Mouse (Mus musculus) forebrain, embryonic 13.5 days (tissue): Measurements from ENCODE around the gene Nupr1. TPM values are rescaled to one million over a fixed set of nuclear protein-coding genes. Genes with fewer than 3 reads are reported as not detected.
"Not testable (repeated sequence)": the region's sequence is repeated elsewhere in the genome, so short reads cannot be mapped to it uniquely, and the experiment has no call there.

ENCODE experiments used
- ATAC-seq: fragments of 200-750 bp; cut with Nextera tagmentation; 2 replicates; pipeline ENCODE4 v1.8.0; 2017
- H3K27ac ChIP-seq: fragments of 300-500 bp; sonication (generic); 2 replicates; pipeline ENCODE4 v1.5.1; 2015; ENCODE audit warnings: inconsistent platforms, mild to moderate bottlenecking, moderate library complexity
- H3K27me3 ChIP-seq: fragments of 300-500 bp; sonication (generic); 2 replicates; pipeline ENCODE4 v1.6.1; 2015; ENCODE audit warnings: mild to moderate bottlenecking, inconsistent platforms
- H3K36me3 ChIP-seq: fragments of 300-500 bp; sonication (generic); 2 replicates; pipeline ENCODE4 v1.6.1; 2015; ENCODE audit warnings: mild to moderate bottlenecking, inconsistent platforms; ENCODE audit not compliant: poor library complexity, severe bottlenecking
- H3K4me1 ChIP-seq: fragments of 300-500 bp; sonication (generic); 2 replicates; pipeline ENCODE4 v1.6.1; 2015; ENCODE audit warnings: inconsistent platforms
- H3K4me2 ChIP-seq: fragments of 300-500 bp; sonication (generic); 2 replicates; pipeline ENCODE4 v1.6.1; 2015; ENCODE audit warnings: inconsistent platforms, mild to moderate bottlenecking, moderate library complexity
- H3K4me3 ChIP-seq: fragments of 300-500 bp; sonication (generic); 2 replicates; pipeline ENCODE4 v1.5.1; 2015; ENCODE audit warnings: mild to moderate bottlenecking, inconsistent platforms
- H3K9ac ChIP-seq: fragments of 300-500 bp; sonication (generic); 2 replicates; pipeline ENCODE4 v1.6.1; 2015; ENCODE audit warnings: mild to moderate bottlenecking, inconsistent platforms
- H3K9me3 ChIP-seq: fragments of 300-500 bp; sonication (generic); replicated peaks from 2 replicates; pipeline ENCODE4 v1.6.1; 2016; ENCODE audit warnings: inconsistent platforms
- WGBS: fragments of 180-500 bp; shearing (Covaris S2); methylation state at CpG from one replicate; pipeline ENCODE4 v1.1.7; 2015; 5-methylcytosine and 5-hydroxymethylcytosine counted together
- polyA plus RNA-seq: library from polyadenylated mRNA; unstranded; fragments of >200 nt; fragmentation: Nextera tagmentation; extraction: Ambion mirVana; gene quantifications from 2 replicates; pipeline ENCODE4 v1.2.1, GENCODE M21; 2015

The Nupr1 gene
- polyA plus RNA-seq, 1 experiment from 2014 or later: 2.5 TPM

- ATAC-seq: no peak
- Histone ChIP-seq H3K9me3 (no peaks in the 10 kb centered on the region), H3K9ac (no peak overlapping the region), H3K4me3 (no peak overlapping the region), H3K4me2 (no peak overlapping the region), H3K36me3 (peaks cover 23% of the 10 kb centered on the region), H3K4me1 (no peaks in the 10 kb centered on the region), H3K27ac (no peak overlapping the region), H3K27me3 (no peaks in the 10 kb centered on the region)
- WGBS: 86% methylated on average over 3 of the region's 3 CpGs
Observed at GRCm38 (mm10) chr7:126659771-126660170, 29.1 kb upstream of the Nupr1 start.

GRCm38 (mm10) chr7:126657522-126657921 lies 26.9 kb upstream of the Nupr1 start:
- 93% methylated on average over 1 of the region's 1 CpGs for WGBS

GRCm38 (mm10) chr7:126655695-126656094 lies 25.0 kb upstream of the Nupr1 start:
- H3K27ac ChIP-seq: no peak overlapping the region
- no peak overlapping the region for H3K4me3 ChIP-seq
- no peaks in the 10 kb centered on the region for H3K9me3 ChIP-seq
- WGBS: 95% methylated on average over 3 of the region's 3 CpGs
- no peaks in the 10 kb centered on the region for H3K36me3 ChIP-seq
- no peak for ATAC-seq
- no peak overlapping the region for H3K9ac ChIP-seq
- no peak overlapping the region for H3K4me2 ChIP-seq
- no peaks in the 10 kb centered on the region for H3K27me3 ChIP-seq
- H3K4me1 ChIP-seq: no peaks in the 10 kb centered on the region

More at GRCm38 (mm10) chr7:126657522-126657921, 26.9 kb upstream of the Nupr1 start:
- peaks cover 2% of the 10 kb centered on the region; the same call in 1 of the 2 replicates for H3K36me3 ChIP-seq
- no peak overlapping the region for H3K27ac ChIP-seq
- H3K9me3 ChIP-seq: no peaks in the 10 kb centered on the region
- no peak overlapping the region for H3K4me3 ChIP-seq
- H3K4me2 ChIP-seq: no peak overlapping the region
- no peaks in the 10 kb centered on the region for H3K27me3 ChIP-seq
- H3K9ac ChIP-seq: no peak overlapping the region
- H3K4me1 ChIP-seq: no peaks in the 10 kb centered on the region
- no peak for ATAC-seq

DNA sequence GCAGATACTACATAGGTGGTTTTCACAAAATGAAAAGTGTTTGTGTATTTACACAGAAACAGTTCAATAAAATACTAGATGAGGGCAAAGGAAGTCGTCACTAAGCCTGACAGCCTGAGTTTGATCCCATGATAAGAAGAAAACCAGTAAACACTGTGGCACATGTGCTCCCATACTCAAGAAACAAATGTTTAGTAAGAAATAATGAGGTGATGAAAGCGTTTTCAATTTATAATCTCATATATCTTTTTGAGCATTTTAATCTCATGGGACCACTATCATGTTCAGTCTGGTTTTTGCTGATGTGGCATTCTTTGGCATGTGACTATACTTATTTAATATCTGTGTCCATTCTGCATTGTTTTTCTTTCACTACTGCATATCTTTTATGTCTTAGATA lies 23.3 kb upstream of the Nupr1 start:
- no peak for ATAC-seq
- Histone ChIP-seq H3K27ac (no peak overlapping the region), H3K4me2 (no peak overlapping the region), H3K9me3 (no peaks in the 10 kb centered on the region), H3K36me3 (no peaks in the 10 kb centered on the region), H3K9ac (no peak overlapping the region), H3K27me3 (no peaks in the 10 kb centered on the region), H3K4me3 (no peak overlapping the region), H3K4me1 (peaks cover 9% of the 10 kb centered on the region)
- WGBS: 85% methylated on average over 2 of the region's 2 CpGs

- Histone ChIP-seq H3K4me2 (no peak overlapping the region), H3K4me1 (peaks cover 12% of the 10 kb centered on the region), H3K27me3 (no peaks in the 10 kb centered on the region), H3K36me3 (no peaks in the 10 kb centered on the region), H3K9me3 (no peaks in the 10 kb centered on the region), H3K9ac (no peak overlapping the region), H3K27ac (no peak overlapping the region), H3K4me3 (no peak overlapping the region)
- no peak for ATAC-seq
- 93% methylated on average over 2 of the region's 2 CpGs for WGBS
Observed at GRCm38 (mm10) chr7:126650852-126651251, 20.2 kb upstream of the Nupr1 start.

GRCm38 (mm10) chr7:126649231-126650051 lies 18.8 kb upstream of the Nupr1 start, which contains the start of gene Sgf29:
Gene Sgf29 (plus strand): TSS chr7:126649309.
- Histone ChIP-seq H3K27me3 (no peaks in the 10 kb centered on the region), H3K9ac (peak within 1 kb of the TSS; percentile 74), H3K36me3 (no peaks in the 10 kb centered on the region), H3K4me2 (peak within 1 kb of the TSS; percentile 75), H3K9me3 (no peaks in the 10 kb centered on the region), H3K27ac (peak within 1 kb of the TSS; percentile 94), H3K4me1 (peaks cover 12% of the 10 kb centered on the region), H3K4me3 (peak within 1 kb of the TSS; percentile 62)
- 1% methylated on average over 57 of the region's 57 CpGs for WGBS
- peak; percentile 98 for ATAC-seq

GRCm38 (mm10) chr7:126648486-126648885 lies 17.8 kb upstream of the Nupr1 start:
- no peak for ATAC-seq
- no peaks in the 10 kb centered on the region for H3K27me3 ChIP-seq
- H3K9ac ChIP-seq: no peak overlapping the region
- 83% methylated on average over 4 of the region's 4 CpGs for WGBS
- peaks cover 12% of the 10 kb centered on the region for H3K4me1 ChIP-seq
- no peaks in the 10 kb centered on the region for H3K9me3 ChIP-seq
- no peak overlapping the region for H3K27ac ChIP-seq
- no peaks in the 10 kb centered on the region for H3K36me3 ChIP-seq
- peak overlapping the region; percentile 62 for H3K4me3 ChIP-seq
- H3K4me2 ChIP-seq: peak overlapping the region; percentile 75

DNA sequence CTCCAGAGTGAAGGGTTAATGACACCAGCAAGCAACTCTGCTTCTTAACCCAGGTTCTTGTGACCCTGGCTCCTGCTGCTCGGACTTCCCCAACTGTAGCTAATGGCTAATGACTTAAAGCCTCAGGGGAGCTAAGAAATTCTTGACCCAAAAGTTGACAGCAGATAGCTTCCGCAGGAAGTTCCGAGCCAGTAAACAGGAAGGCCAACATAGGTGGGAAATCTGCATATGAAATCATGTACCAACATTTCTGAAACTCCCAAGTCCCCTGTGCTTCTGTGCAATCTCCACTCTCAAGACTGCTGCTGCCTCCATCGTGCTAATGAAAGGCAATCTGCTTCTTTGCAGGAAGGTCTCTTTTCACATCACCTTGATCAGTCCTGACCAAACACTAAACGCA lies 15.0 kb upstream of the Nupr1 start:
- no peak overlapping the region for H3K9ac ChIP-seq
- 68% methylated on average over 5 of the region's 5 CpGs for whole genome bisulfite sequencing

GRCm38 (mm10) chr7:126644914-126645313 lies 14.3 kb upstream of the Nupr1 start:
- Histone ChIP-seq H3K9ac (no peak overlapping the region), H3K4me3 (no peak overlapping the region), H3K27ac (no peak overlapping the region), H3K4me1 (peaks cover 6% of the 10 kb centered on the region), H3K27me3 (no peaks in the 10 kb centered on the region), H3K4me2 (no peak overlapping the region), H3K9me3 (no peaks in the 10 kb centered on the region), H3K36me3 (no peaks in the 10 kb centered on the region)
- no peak for ATAC-seq

More for the DNA sequence above, 15.0 kb upstream of the Nupr1 start:
- Histone ChIP-seq H3K27me3 (no peaks in the 10 kb centered on the region), H3K36me3 (no peaks in the 10 kb centered on the region), H3K27ac (no peak overlapping the region), H3K4me3 (no peak overlapping the region), H3K4me1 (peaks cover 12% of the 10 kb centered on the region), H3K4me2 (no peak overlapping the region), H3K9me3 (no peaks in the 10 kb centered on the region)
- no peak for ATAC-seq

GRCm38 (mm10) chr7:126644345-126644744 lies 13.7 kb upstream of the Nupr1 start:
- Histone ChIP-seq H3K27me3 (no peaks in the 10 kb centered on the region), H3K4me2 (no peak overlapping the region), H3K4me3 (no peak overlapping the region), H3K4me1 (peaks cover 3% of the 10 kb centered on the region; the same call in 1 of the 2 replicates), H3K27ac (no peak overlapping the region), H3K9ac (no peak overlapping the region), H3K9me3 (no peaks in the 10 kb centered on the region), H3K36me3 (no peaks in the 10 kb centered on the region)
- ATAC-seq: no peak
- WGBS: 84% methylated on average over 3 of the region's 3 CpGs

- H3K9ac ChIP-seq, H3K36me3 ChIP-seq, H3K4me1 ChIP-seq, H3K27ac ChIP-seq, H3K9me3 ChIP-seq, H3K4me2 ChIP-seq, ATAC-seq, H3K4me3 ChIP-seq, H3K27me3 ChIP-seq: not testable (repeated sequence)
- 63% methylated on average over 3 of the region's 3 CpGs for WGBS
Observed at GRCm38 (mm10) chr7:126643244-126643617, 12.6 kb upstream of the Nupr1 start.

GRCm38 (mm10) chr7:126642545-126643243 lies 12.0 kb upstream of the Nupr1 start:
- no peaks in the 10 kb centered on the region for H3K9me3 ChIP-seq
- H3K27me3 ChIP-seq: no peaks in the 10 kb centered on the region
- H3K4me2 ChIP-seq: no peak overlapping the region
- no peak overlapping the region for H3K27ac ChIP-seq
- WGBS: 79% methylated on average over 5 of the region's 5 CpGs
- no peaks in the 10 kb centered on the region for H3K36me3 ChIP-seq
- ATAC-seq: no peak
- no peaks in the 10 kb centered on the region for H3K4me1 ChIP-seq
- no peak overlapping the region for H3K4me3 ChIP-seq
- H3K9ac ChIP-seq: no peak overlapping the region
